Mouse (Mus musculus) cerebellum, postnatal 4 days (tissue): ENCODE data around the gene 4931440F15Rik.

Experiments used
- DNase-seq, 2 experiments: peaks; one replicate each; pipeline ENCODE4 v3.0.0; 2022; ENCODE audit warnings: low spot score in 2 of 2, mixed read lengths in 1 of 2

Gene 4931440F15Rik

GRCm38 (mm10) chr11:29801432-29802427 is 23.7 kb downstream of the 4931440F15Rik start:
- DNase-seq, result no peak

GRCm38 (mm10) chr11:29799839-29800238 is 25.6 kb downstream of the 4931440F15Rik start:
- DNase-seq, result no peak

GRCm38 (mm10) chr11:29795106-29795505 is 30.4 kb downstream of the 4931440F15Rik start:
- DNase-seq, result no peak

GRCm38 (mm10) chr11:29794475-29794874 is 31.0 kb downstream of the 4931440F15Rik start:
- no peak for DNase-seq

- DNase-seq, result no peak
These were observed 34.7 kb downstream of the 4931440F15Rik start for GRCm38 (mm10) chr11:29790796-29791195.

- peak in 1 of 2 experiments; percentile 24 for DNase-seq
These were observed 36.4 kb downstream of the 4931440F15Rik start for GRCm38 (mm10) chr11:29788921-29789638.

GRCm38 (mm10) chr11:29788499-29788898 is 37.0 kb downstream of the 4931440F15Rik start:
- no peak for DNase-seq

- no peak for DNase-seq
These were observed 38.0 kb downstream of the 4931440F15Rik start for GRCm38 (mm10) chr11:29787473-29787872.

GRCm38 (mm10) chr11:29786583-29787219 is 38.8 kb downstream of the 4931440F15Rik start:
- no peak for DNase-seq

- DNase-seq, result no peak
These were observed 46.0 kb downstream of the 4931440F15Rik start for GRCm38 (mm10) chr11:29779409-29780026.

- no peak for DNase-seq
These were observed 46.5 kb downstream of the 4931440F15Rik start for GRCm38 (mm10) chr11:29778936-29779335.

- no peak for DNase-seq
These were observed 47.5 kb downstream of the 4931440F15Rik start for GRCm38 (mm10) chr11:29777964-29778363.

GRCm38 (mm10) chr11:29774760-29775159 is 50.7 kb downstream of the 4931440F15Rik start:
- DNase-seq, result no peak

- DNase-seq, result peak in 1 of 2 experiments; percentile 18
These were observed 51.2 kb downstream of the 4931440F15Rik start for GRCm38 (mm10) chr11:29774296-29774695.
